8 mouse cellular contexts compared by ENCODE assay signal in genomic region chr4:108165152-108165895, GRCm38 (mm10). TPM values are rescaled to one million over a fixed set of nuclear protein-coding genes. Genes with fewer than 3 reads are reported as not detected.
DNase-seq lines count a peak whose midpoint lies in the region; ATAC-seq and TF ChIP-seq lines count a peak whose summit lies in the region.

Gene Echdc2, plus strand, starts transcription at chr4:108165437.

- H3K27me3 ChIP-seq in E14TG2a.4 (ENCODE audit: insufficient read depth, low read length) = peaks cover 7% of the 10 kb centered on the region; the same call in 1 of the 2 replicates
- H3K27me3 ChIP-seq in embryonic facial prominence, embryonic 15.5 days = 0 out of 2 replicates have a peak, but pooled peaks cover 3% of the 10 kb centered on the region
- H3K27me3 ChIP-seq in heart, embryonic 13.5 days (replicated peaks) = peaks cover 16% of the 10 kb centered on the region
- no peaks in the 10 kb centered on the region for H3K27me3 ChIP-seq in kidney, postnatal 0 days (ENCODE audit: insufficient read depth, low read length)
- H3K27me3 ChIP-seq in lung, embryonic 14.5 days (ENCODE audit: insufficient read depth, low read length) = no peaks in the 10 kb centered on the region

- no peak for TF ChIP-seq CTCF in E14TG2a.4 (conservative IDR thresholded peaks at IDR 0.05; ENCODE audit: low read length)
- peak; percentile 63 for TF ChIP-seq CTCF in kidney, postnatal 0 days (IDR thresholded peaks at IDR 0.05; ENCODE audit: low read depth)
- TF ChIP-seq CTCF in lung, embryonic 14.5 days (IDR thresholded peaks at IDR 0.05; ENCODE audit: low read depth) = peak; percentile 55

- H3K4me3 ChIP-seq in E14TG2a.4 (replicated peaks; ENCODE audit: low read length) = peak within 1 kb of the TSS; percentile 90
- H3K4me3 ChIP-seq in embryonic facial prominence, embryonic 15.5 days (replicated peaks) = peak within 1 kb of the TSS; percentile 67
- H3K4me3 ChIP-seq in heart, embryonic 13.5 days = peak within 1 kb of the TSS; percentile 74
- peak within 1 kb of the TSS; percentile 59 for H3K4me3 ChIP-seq in kidney, postnatal 0 days (replicated peaks; ENCODE audit: low read depth, low read length)
- peak within 1 kb of the TSS; percentile 64 for H3K4me3 ChIP-seq in lung, embryonic 14.5 days (ENCODE audit: low read depth, low read length)

- WGBS in embryonic facial prominence, embryonic 15.5 days = under 1% methylated on average over 43 of the region's 43 CpGs
- 1% methylated on average over 40 of the region's 43 CpGs for WGBS in heart, embryonic 13.5 days
- WGBS in kidney, postnatal 0 days = under 1% methylated on average over 43 of the region's 43 CpGs
- WGBS in lung, embryonic 14.5 days = under 1% methylated on average over 43 of the region's 43 CpGs

- H3K9me3 ChIP-seq in E14TG2a.4 (ENCODE audit: low read length) = no peaks in the 10 kb centered on the region
- no peaks in the 10 kb centered on the region for H3K9me3 ChIP-seq in embryonic facial prominence, embryonic 15.5 days (replicated peaks)
- H3K9me3 ChIP-seq in heart, embryonic 13.5 days = no peaks in the 10 kb centered on the region
- H3K9me3 ChIP-seq in kidney, postnatal 0 days (replicated peaks; ENCODE audit: low read length) = no peaks in the 10 kb centered on the region
- H3K9me3 ChIP-seq in lung, embryonic 14.5 days (ENCODE audit: low read depth, low read length) = no peaks in the 10 kb centered on the region

- peak; percentile 17 to 18 for DNase-seq in adrenal gland, postnatal 4 days (ENCODE audit: low spot score in 2 of 2)
- DNase-seq in kidney, postnatal 0 days (ENCODE audit: low spot score) = peak; percentile 68
- DNase-seq in lung, embryonic 14.5 days = peak; percentile 78
- peak; percentile 57 for DNase-seq in ovary, postnatal 36 days (ENCODE audit: low spot score)
- DNase-seq in spleen, postnatal 14 days (ENCODE audit: low spot score in 2 of 2) = no peak

- H3K9ac ChIP-seq in embryonic facial prominence, embryonic 15.5 days = peak within 1 kb of the TSS; percentile 68
- peak within 1 kb of the TSS; percentile 88 for H3K9ac ChIP-seq in heart, embryonic 13.5 days
- peak within 1 kb of the TSS; percentile 65 for H3K9ac ChIP-seq in kidney, postnatal 0 days (ENCODE audit: low read depth, low read length)
- H3K9ac ChIP-seq in lung, embryonic 14.5 days = peak within 1 kb of the TSS; percentile 85

- H3K36me3 ChIP-seq in E14TG2a.4 (ENCODE audit: insufficient read depth, low read length) = peaks cover 21% of the 10 kb centered on the region
- H3K36me3 ChIP-seq in embryonic facial prominence, embryonic 15.5 days = peaks cover 9% of the 10 kb centered on the region; the same call in 1 of the 2 replicates
- no peaks in the 10 kb centered on the region for H3K36me3 ChIP-seq in heart, embryonic 13.5 days
- no peaks in the 10 kb centered on the region for H3K36me3 ChIP-seq in kidney, postnatal 0 days (ENCODE audit: insufficient read depth, low read length)
- H3K36me3 ChIP-seq in lung, embryonic 14.5 days (ENCODE audit: insufficient read depth) = no peaks in the 10 kb centered on the region

- peak within 1 kb of the TSS; percentile 92 for H3K4me2 ChIP-seq in embryonic facial prominence, embryonic 15.5 days (replicated peaks)
- H3K4me2 ChIP-seq in heart, embryonic 13.5 days = peak within 1 kb of the TSS; percentile 96
- peak within 1 kb of the TSS; percentile 86 for H3K4me2 ChIP-seq in kidney, postnatal 0 days (ENCODE audit: low read length)
- H3K4me2 ChIP-seq in lung, embryonic 14.5 days = peak within 1 kb of the TSS; percentile 96

- H3K27ac ChIP-seq in embryonic facial prominence, embryonic 15.5 days (replicated peaks) = no peak within 1 kb of the TSS
- H3K27ac ChIP-seq in heart, embryonic 13.5 days (replicated peaks) = no peak within 1 kb of the TSS
- no peak within 1 kb of the TSS for H3K27ac ChIP-seq in kidney, postnatal 0 days
- peak within 1 kb of the TSS; percentile 33; the same call in 1 of the 2 replicates for H3K27ac ChIP-seq in lung, embryonic 14.5 days (ENCODE audit: low read depth)

- ATAC-seq in embryonic facial prominence, embryonic 15.5 days (ENCODE audit: insufficient number of reproducible peaks, low FRiP score, low TSS enrichment, low read depth) = no peak
- peak; percentile 37; the same call in 1 of the 2 replicates for ATAC-seq in heart, embryonic 13.5 days (ENCODE audit: extremely low read depth, insufficient number of reproducible peaks, low FRiP score, low TSS enrichment)
- ATAC-seq in kidney, postnatal 0 days (replicated peaks; ENCODE audit: low FRiP score, low read depth) = peak; percentile 57
- peak; percentile 77 for ATAC-seq in lung, embryonic 14.5 days (ENCODE audit: insufficient read depth)

- H3K4me1 ChIP-seq in E14TG2a.4 (replicated peaks; ENCODE audit: low read depth, low read length) = peaks cover 53% of the 10 kb centered on the region
- 0 out of 2 replicates have a peak, but pooled peaks cover 3% of the 10 kb centered on the region for H3K4me1 ChIP-seq in embryonic facial prominence, embryonic 15.5 days
- no peaks in the 10 kb centered on the region for H3K4me1 ChIP-seq in heart, embryonic 13.5 days
- H3K4me1 ChIP-seq in kidney, postnatal 0 days (replicated peaks; ENCODE audit: insufficient read depth, low read length) = 0 out of 2 replicates have a peak, but pooled peaks cover 6% of the 10 kb centered on the region
- H3K4me1 ChIP-seq in lung, embryonic 14.5 days (ENCODE audit: insufficient read depth) = no peaks in the 10 kb centered on the region

RNA-seq across cellular contexts. Expression of gene Echdc2, which starts in this region (rescaled TPM):
- total RNA-seq in adrenal gland, postnatal 4 days (2021) = 10 to 100 TPM; 35.2 to 36.3 TPM
- 41.5 and 46.9 TPM in 2 replicates for polyA plus RNA-seq in embryonic facial prominence, embryonic 15.5 days (2015; fragmentation: Nextera tagmentation; extraction: Ambion mirVana)
- polyA plus RNA-seq in heart, embryonic 13.5 days (2015; fragmentation: Nextera tagmentation; extraction: Ambion mirVana) = 18.5 and 21.1 TPM in 2 replicates
- 41.6 and 44.6 TPM in 2 replicates for polyA plus RNA-seq in kidney, postnatal 0 days (2015; fragmentation: Nextera tagmentation; extraction: Ambion mirVana)
- 43.4 and 44.3 TPM in 2 replicates for polyA plus RNA-seq in lung, embryonic 14.5 days (2014; fragmentation: Nextera tagmentation; extraction: Ambion mirVana)

Comparison
In these comparisons a context has a peak if more than half of its experiments do, and no peak if none do; other contexts are left out.
1. DNase-seq: peak in adrenal gland, postnatal 4 days (2 of 2), kidney, postnatal 0 days (single experiment), lung, embryonic 14.5 days (single experiment) and ovary, postnatal 36 days (single experiment); none in spleen, postnatal 14 days (0 of 2).
2. Peak in every context shown above with its lines, with median percentiles within 50 percentile points of each other: H3K4me3 ChIP-seq, H3K4me2 ChIP-seq and H3K9ac ChIP-seq.